Mouse (Mus musculus) urinary bladder, postnatal 14 days (tissue): ENCODE results near the gene Ubd.
"Not testable (repeated sequence)": the region's sequence is repeated elsewhere in the genome, so short reads cannot be mapped to it uniquely, and the experiment has no call there.

ENCODE experiments used
- DNase-seq: peaks from one replicate; pipeline ENCODE4 v3.0.0; 2021; ENCODE audit warnings: low spot score

The Ubd gene

DNA sequence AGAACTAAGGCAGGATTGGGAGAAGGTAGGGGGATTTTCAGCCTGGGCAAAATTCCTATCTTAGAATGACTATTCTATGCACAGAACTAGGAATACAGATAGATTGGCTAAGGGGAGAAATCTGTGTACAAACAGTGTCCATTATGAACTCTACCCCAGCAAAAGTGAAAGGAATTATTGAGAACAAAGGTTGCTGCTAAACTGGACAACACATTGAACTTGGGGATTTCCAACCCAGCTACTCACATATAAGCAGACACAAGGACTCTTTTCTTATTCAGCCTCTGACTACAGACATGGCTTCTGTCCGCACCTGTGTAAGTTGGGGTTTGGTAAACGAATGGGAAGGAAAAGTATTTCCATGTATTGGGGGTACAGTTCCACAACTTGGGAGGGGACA lies at the start of gene Ubd:
Gene Ubd, plus strand, starts transcription at position 237 of the 400 bp plus-strand sequence.
- DNase-seq, result no peak

DNA sequence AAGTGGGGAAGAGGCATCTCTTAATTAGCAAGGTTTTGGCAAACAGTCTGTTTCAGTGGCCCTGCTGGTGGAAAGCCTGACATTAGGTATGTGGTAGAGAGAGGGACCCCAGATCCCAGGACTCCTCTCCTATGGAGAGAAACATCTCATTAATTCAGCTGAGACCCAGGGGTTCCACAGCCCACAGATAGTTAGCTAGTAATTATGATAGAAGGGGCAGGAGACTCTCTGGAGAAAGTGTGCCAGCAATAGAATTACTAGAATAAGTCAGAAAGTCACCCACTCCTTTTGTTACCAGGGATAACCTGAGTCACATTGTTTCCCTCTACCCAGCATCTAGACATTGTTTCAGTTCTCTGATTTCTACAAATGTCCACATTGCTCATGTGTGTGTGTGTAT lies 32.3 kb upstream of the Ubd start, which contains the start of gene Olfr93:
Gene Olfr93, minus strand, starts transcription at position 101 of the 400 bp plus-strand sequence.
- no peak for DNase-seq

DNA sequence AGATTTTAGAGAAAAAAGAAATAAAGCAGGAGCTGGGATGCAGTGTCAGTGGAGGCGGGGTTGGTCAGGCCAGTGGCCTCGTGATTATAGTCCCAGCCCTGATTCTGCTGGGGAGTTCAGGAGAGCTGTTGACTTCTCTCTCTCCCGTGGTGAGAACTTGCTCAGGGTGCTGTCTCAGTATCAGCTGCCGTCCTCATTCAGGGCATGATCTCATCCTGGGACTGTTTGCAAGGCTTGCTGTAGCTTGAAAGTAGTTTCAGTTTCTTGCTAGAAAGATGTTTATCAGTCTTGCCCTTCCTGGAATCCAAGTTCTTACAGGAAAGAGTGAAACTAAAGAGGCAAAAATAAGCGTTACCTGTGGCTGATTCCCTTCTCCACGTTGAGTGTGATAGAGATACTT lies 8.2 kb upstream of the Ubd start:
- peak; percentile 17 for DNase-seq

DNA sequence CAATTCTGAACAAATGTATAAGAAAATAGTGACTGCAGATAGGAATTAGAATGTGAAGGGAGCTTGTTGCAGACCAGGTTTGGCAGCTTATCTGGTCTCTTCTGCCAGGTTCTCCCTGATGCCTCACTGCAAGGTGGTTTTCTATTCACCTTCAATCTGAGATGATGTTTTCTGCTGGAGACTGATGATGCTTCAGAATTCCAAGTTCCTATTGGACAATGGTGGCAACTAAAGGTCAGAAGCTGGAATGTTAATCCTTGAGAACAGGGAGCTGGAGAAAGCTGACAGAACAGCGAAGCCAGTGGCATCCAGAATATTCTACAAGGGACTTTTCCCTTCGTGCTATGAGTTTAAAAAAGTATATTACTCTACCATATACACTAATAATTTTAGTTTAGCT lies 3.0 kb upstream of the Ubd start:
- peak; percentile 30 for DNase-seq

DNA sequence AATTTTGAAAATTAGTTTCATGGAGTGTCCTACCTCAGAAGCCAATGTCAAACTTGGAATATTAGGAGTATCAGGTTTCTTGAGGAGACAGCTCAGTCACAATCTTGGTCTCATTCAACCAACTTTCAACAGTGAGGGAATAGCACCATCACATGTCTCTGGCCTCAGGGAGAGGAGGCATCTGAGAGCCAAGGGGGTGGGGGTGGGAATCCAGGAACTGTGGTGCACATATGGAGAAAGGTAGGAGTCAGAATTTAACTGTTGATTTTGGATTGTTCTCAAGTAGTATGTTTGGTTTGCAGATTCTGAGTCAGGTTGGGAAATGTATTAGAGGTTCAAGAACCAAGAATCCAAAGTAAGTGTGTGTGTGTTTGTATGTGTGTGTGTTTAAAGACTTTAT lies 660 bp upstream of the Ubd start:
- no peak for DNase-seq

DNA sequence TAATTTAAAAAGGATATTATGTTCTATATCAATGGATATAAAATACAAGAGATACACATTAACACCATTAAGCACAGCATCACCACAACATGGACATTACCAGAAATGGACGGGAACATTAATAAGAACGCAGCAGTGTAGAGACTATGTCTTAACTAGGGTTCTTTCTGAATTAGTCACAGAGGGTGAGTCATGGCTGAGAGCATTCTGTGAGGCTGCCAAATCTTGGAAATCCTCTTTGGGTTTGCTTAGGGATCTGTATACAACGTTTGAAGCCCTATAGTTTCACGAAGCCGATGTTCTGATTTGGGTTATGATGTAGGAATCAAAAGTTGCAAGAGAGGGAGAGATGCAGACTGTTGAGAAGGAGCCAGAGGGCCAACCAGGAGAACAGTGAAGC lies 1.1 kb downstream of the Ubd start:
- peak; percentile 22 for DNase-seq

DNA sequence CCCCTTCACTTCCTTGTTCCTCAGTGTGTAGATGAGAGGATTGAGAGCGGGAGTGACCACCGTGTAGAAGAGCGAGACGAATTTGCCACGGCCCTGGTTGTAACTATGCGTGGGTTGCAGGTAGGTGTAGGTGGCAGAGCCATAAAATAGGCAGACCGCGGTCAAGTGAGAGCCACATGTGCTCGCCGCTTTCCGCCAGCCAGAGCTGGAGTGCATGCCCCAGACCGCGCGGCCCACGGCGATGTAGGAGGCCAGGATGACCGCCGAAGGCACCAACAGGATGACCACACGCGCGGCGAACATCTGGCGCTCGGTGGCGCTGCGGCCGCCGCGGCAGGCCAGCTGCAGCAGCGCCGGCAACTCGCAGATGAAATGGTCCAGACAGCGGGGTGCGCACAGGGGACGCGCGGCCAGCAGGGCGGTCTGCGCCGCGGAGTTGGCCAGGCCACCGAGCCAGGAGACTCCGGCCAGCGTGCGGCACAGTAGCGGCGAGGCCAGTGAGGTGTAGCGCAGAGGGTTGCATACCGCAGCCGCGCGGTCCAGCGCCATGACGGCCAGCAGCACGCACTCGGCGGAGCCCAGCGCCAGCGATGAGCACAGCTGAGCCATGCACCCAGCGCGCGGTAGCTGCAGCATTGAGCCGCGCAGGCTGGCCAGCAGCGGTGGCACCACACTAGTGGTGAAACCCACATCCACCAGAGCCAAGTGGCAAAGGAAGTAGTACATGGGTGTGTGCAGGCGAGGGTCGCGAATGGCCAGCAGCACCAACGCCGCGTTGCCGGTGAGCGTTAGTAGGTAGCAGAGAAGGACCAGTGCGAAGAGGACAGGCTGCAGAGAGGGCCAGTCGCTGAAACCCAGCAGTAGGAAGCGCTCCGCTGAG lies 3.4 kb downstream of the Ubd start:
- peak; percentile 12 for DNase-seq

DNA sequence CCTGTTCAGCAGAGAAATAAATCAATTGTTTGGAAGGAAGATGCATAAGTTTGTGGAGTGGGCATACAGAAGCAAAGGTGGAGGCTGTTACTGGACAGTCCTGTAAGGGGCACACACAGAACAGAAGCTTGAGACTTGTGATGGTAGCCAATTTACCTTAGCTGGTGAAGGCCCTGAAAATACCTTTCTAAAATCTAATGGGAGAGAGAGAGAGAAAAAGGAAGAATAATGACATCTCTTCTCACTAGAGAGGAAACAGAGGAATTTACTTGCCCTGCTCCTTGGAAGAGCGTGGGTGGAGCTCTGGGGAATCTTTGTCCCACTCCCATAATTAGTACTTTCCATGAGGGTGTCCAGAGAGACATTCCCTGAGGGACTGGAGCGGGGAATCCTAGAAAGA lies 7.2 kb downstream of the Ubd start, which contains the start of gene Olfr94:
Gene Olfr94, minus strand, starts transcription at position 101 of the 400 bp plus-strand sequence.
- no peak for DNase-seq

DNA sequence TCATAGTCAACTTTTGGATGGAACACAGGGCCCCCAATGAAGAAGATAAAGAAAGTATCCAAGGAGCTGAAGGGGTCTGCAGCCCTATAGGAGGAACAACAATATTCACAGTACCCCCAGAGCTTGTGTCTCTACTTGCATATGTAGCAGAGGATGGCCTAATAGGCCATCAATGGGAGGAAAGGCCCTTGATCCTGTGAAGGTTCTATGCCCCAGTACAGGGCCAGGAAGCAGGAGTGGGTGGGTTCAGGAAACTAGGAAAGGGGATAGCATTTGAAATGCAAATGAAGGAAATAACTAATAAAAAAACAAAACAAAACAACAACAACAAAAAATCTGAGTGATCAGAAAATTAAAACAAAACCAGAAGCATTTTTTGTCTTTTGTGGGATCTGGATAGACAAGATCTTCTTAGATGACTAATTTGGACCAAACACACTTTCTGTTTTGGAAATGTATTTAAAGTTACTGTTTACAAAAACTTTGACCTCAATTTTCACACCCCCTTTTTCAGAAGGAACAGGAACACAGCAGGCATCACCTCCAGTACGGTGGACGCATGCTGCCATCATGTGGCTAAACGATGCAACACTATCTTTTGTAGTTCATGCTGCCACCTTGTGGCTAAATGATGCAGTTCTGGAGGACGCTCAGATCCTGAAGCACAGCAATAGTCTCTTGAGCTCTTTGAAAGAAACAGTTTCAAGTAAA lies 9.7 kb downstream of the Ubd start:
- DNase-seq, result peak; percentile 83

DNA sequence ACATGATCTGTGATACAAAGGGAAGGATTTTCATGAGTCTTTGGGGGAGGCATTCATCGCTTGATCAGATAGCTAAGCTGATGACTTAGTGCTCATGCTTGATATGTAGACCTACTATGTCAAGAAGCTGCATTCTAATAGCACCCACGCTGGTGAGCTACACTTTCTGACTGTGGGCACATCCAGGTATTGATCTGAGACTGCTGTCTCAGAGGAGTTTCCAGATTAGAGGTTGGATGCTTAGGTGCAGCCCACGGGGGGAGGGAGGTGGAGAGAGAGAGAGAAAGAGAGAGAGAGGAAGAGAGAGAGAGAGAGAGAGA lies 10.2 kb downstream of the Ubd start:
- no peak for DNase-seq

DNA sequence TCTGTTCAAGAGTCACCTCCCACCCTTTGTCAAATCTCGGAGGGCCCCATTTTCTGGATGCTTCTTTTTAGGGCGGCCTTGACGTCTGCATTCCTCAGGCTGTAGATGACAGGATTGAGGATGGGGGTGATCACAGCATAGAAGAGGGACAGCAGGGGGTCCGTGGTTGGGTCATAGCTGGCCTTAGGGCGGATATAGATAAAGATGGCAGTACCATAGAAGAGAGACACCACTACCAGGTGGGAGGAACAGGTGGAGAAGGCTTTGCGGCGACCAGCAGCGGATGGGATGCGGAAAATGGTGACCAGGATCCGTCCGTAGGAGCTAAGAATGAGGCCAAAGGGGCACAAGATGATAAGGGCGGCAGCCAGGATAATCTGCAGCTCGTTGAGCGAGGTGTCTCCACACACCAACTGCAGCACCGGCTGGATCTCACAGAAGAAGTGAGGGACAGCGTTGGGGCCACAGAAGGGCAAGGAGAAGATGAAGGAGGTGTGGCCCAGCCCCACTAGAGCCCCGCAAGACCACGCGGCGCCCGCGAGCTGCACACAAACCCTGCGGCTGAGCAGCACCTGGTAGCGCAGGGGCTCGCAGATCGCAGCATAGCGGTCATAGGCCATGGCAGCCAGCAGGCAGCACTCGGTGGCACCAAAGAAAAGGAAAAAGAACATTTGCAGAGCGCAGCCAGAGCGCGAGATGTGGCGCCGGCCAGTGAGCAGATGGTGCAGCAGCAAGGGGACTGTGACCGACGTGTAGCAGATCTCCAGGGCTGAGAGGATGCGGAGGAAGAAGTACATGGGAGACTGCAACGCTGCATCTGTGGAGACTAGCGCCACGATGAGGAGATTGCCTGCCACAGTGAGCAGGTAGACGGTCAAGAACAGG lies 17.4 kb downstream of the Ubd start:
- no peak for DNase-seq

DNA sequence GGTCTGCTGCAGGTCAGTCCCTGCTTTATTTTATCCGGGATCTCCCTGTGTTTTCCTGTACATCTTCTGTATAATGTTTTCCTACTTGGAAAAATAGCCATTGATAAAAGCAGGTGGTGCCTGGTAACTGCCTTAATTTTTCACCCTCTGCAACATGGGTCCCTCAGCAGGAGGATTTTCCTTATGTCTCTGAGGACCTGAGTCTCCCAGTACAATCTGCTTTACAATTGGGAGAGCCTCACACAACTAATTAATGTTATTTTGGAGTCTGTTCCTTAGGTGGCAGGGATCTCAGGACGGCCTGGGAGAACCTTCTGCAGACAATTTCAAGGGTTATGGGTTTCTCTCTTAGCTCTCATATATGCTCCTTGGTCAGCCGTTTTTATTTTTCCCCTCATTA lies 19.3 kb downstream of the Ubd start, which contains the start of gene Olfr95:
Gene Olfr95, minus strand, starts transcription at position 101 of the 400 bp plus-strand sequence.
- DNase-seq, result no peak

DNA sequence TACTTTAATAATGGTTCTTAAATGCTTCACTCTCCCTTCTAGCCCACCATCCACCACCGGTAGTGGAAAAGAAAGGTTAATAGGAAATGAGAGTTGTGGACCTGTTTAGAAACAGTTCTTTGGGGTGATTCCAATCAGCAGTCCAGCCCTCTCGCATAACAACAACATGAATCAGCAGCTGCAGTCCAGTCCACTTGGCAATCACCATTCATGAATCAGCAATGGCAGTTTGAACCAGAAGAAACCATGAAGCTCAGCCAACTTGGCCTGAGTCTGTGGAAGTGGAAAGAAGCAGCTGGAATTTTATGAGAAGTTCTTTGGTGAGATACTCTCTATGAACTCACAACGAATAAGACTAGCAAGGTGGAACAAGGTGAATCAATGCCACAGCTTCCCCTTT lies 24.8 kb downstream of the Ubd start:
- peak; percentile 15 for DNase-seq

DNA sequence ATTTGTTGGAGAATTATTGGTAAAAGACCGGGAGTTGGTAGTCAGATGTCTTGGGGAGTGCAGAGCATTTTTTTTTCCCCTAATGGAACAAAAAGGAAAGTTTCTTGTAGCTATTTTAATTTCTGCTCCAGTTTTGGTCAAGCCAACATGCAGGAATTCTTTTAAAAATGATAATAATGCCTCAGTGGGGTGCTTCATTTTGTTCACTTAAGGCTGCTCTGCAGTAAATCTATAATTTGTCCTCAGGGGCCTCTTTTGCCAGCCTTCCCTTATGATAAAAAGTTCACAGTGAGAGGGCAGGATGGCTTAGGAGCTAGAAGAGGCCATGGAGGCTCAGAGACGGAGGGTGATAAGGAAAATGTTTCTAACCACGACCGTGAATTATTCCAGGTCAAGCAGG lies 26.2 kb downstream of the Ubd start, which contains the start of gene Olfr96:
Gene Olfr96, plus strand, starts transcription at position 301 of the 400 bp plus-strand sequence.
- no peak for DNase-seq

DNA sequence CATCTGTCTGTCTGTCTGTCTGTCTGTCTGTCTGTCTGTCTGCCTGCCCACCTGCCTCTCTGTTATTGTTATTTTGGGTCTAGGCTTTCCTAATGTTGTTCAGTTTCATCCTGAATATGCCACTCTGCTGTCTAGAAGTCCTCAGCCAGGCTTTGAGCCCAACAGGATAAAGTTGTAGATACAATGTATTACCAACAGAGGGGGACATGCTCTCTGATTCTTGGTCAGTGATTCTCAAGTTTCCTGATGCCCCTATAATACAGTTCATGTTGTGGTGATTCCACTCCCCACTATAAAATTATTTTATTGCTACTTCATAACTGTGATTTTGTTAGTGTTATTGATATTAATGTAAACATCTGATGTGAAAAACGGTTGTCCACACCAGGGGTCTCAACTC lies 28.2 kb downstream of the Ubd start:
- no peak for DNase-seq

DNA sequence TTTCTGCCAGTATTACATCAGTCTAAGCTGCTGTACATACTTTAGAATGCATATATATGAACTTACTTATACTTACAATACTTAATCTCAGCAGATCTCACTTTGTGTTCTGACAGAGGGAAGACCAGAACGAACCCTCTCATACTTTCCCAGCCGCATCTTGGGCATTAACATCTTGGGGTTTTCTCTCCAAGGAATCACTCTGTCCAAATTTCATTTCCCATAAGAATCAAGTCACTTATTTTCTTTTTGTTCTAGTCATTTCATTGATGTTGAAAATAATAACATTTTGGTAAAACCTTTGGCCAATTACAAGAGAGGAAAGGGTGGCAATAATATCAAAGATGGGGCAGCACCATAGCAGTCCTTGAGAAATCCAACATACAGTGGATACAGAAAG lies 43.5 kb downstream of the Ubd start, which contains the start of gene Olfr97:
Gene Olfr97, minus strand, starts transcription at position 101 of the 400 bp plus-strand sequence.
- DNase-seq, result not testable (repeated sequence)

DNA sequence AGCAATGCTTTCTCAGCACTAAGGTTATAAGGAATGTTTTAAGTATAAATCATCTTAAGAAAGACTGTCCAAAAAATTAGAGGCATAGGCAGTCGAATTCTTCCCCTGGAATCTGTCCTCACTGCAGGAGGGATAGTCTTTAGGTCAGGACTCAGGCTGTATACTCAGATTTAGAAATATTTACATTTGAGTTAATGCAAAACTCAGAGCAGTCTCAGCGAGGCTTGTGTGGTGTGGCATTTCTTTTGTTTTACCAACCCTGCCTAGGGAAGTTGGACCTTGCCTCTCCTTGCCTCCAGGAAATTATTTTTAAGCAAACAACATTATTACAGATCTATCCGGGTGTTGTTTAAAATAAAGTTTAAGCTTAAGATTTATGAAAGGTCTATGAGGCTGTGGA lies 48.5 kb downstream of the Ubd start:
- DNase-seq, result no peak
